Mouse (Mus musculus) embryonic fibroblast, embryonic 13.5 days (primary cell): Measurements from ENCODE around the gene Cep135.

Experiments
- CTCF ChIP-seq: IDR thresholded peaks from 2 replicates; pipeline ENCODE4 v1.5.1; 2011; ENCODE audit warnings: mild to moderate bottlenecking, control low read depth, low read length, moderate library complexity, borderline replicate concordance; ENCODE audit not compliant: insufficient read depth
- POLR2A ChIP-seq: IDR thresholded peaks from 2 replicates; pipeline ENCODE4 v1.6.1; 2011; ENCODE audit warnings: low read depth, mild to moderate bottlenecking, control low read depth, low read length, moderate library complexity

GRCm38 (mm10) chr5:76670183-76670582 lies 81.7 kb downstream of the Cep135 start:
- TF ChIP-seq CTCF (no peak), POLR2A (no peak)
